Mouse (Mus musculus) small intestine, adult 2 months (tissue): ENCODE measurements around the gene Pgd.

ENCODE experiments used
- CTCF ChIP-seq: fragments of 200-500 bp; IDR thresholded peaks from 2 replicates; pipeline ENCODE4 v1.5.1; 2012; ENCODE audit warnings: low read depth, mild to moderate bottlenecking, control low read depth, inconsistent platforms, low read length, moderate library complexity, mixed read lengths; ENCODE audit not compliant: insufficient replicate concordance, insufficient read length; ENCODE audit errors: extremely low read depth
- POLR2A ChIP-seq: fragments of 200-500 bp; IDR thresholded peaks from 2 replicates; pipeline ENCODE4 v1.6.1; 2012; ENCODE audit warnings: low read depth, mild to moderate bottlenecking, control low read depth, inconsistent platforms, low read length, moderate library complexity

- TF ChIP-seq POLR2A (no peak), CTCF (no peak)
Measured at GRCm38 (mm10) chr4:149188563-149188962, 22.0 kb upstream of the Pgd start.
